17 mouse cellular contexts compared by ENCODE assay signal in the genomic region with DNA sequence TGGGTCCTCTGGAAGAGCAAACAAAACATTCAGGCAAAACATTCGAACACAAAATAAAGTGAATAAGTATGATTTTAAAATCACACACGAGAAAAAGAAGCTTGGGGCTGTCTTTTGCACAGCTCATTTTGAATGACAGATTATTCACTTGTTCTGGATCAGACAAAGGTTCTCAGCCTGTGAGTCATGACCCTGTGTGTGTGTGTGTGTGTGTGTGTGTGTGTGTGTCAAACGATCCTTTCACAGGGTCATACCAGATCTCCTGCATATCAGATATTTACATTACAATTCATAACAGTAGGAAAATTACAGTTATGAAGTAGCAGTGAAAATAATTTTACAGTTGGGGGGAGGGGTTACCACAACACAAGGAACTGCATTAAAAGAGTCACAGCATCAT.
"Had no signal": no experiment of that assay in that cellular context is flagged by ENCODE, and none has a peak within 500 bp of the region (broad histone marks: within the 10 kb centered on the region; RNA-seq: fewer than 3 reads in every experiment).

No protein-coding gene starts in this region.

- H3K9ac ChIP-seq: lung, embryonic 15.5 days; midbrain, embryonic 13.5 days; midbrain, embryonic 15.5 days; neural tube, embryonic 12.5 days; stomach, embryonic 15.5 days had no signal

- DNase-seq: lung, adult 2 months; lung, postnatal 14 days; lung, postnatal 36 days; right cerebral cortex, postnatal 14 days; thymus, adult 2 months; thymus, postnatal 14 days; thymus, postnatal 4 days had no signal

- H3K9me3 ChIP-seq: lung, embryonic 15.5 days; megakaryocyte, embryonic 14.5 days; midbrain, embryonic 13.5 days; midbrain, embryonic 15.5 days; neural tube, embryonic 12.5 days; stomach, embryonic 15.5 days had no signal

- H3K27me3 ChIP-seq: lung, embryonic 15.5 days; megakaryocyte, embryonic 14.5 days; midbrain, embryonic 13.5 days; midbrain, embryonic 15.5 days; neural tube, embryonic 12.5 days; stomach, embryonic 15.5 days had no signal

- H3K36me3 ChIP-seq: lung, embryonic 15.5 days; midbrain, embryonic 13.5 days; midbrain, embryonic 15.5 days; neural tube, embryonic 12.5 days; stomach, embryonic 15.5 days had no signal

- ATAC-seq: lung, postnatal 0 days; midbrain, embryonic 13.5 days; midbrain, embryonic 15.5 days had no signal

- H3K4me2 ChIP-seq: lung, embryonic 15.5 days; midbrain, embryonic 11.5 days; midbrain, embryonic 13.5 days; midbrain, embryonic 15.5 days; neural tube, embryonic 12.5 days; stomach, embryonic 15.5 days had no signal

- H3K27ac ChIP-seq: lung, embryonic 15.5 days; macrophage; midbrain, embryonic 13.5 days; midbrain, embryonic 15.5 days; neural tube, embryonic 12.5 days; stomach, embryonic 15.5 days; stomach, postnatal 0 days had no signal

- H3K4me3 ChIP-seq: lung, embryonic 15.5 days; megakaryocyte, embryonic 14.5 days; midbrain, embryonic 13.5 days; midbrain, embryonic 15.5 days; neural tube, embryonic 12.5 days; stomach, embryonic 15.5 days had no signal

- H3K4me1 ChIP-seq: midbrain, embryonic 15.5 days had no signal
